Comparison of ENCODE assay signal across 9 mouse cellular contexts in the genomic region with DNA sequence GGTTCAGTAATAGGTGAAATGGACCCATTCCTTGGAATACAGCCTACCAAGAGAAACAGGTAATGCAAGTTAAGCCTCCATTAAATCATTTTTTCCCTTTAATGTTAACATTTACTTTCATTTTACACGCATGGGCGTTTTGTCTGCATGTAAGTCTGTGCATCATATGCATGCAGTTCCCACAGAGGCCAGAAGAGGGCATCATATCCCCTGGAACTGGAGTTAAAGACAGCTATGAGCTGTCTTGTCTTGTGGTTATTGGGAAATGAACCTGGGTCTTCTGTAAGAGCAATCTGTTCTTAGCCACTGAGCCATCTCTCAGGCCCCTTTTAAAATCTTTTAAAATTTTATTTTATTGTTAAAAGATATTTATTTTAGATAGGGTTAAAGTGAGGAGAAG. TPM values are rescaled to one million over a fixed set of nuclear protein-coding genes. Genes with fewer than 3 reads are reported as not detected.
DNase-seq lines count a peak whose midpoint lies in the region; ATAC-seq and TF ChIP-seq lines count a peak whose summit lies in the region.
"Had no signal": no experiment of that assay in that cellular context is flagged by ENCODE, and none has a peak within 500 bp of the region (broad histone marks: within the 10 kb centered on the region; RNA-seq: fewer than 3 reads in every experiment).

No protein-coding gene starts in this region.

- intact Hi-C loops in left cerebral cortex, adult 2 months (cut with DNase I): no loop called here

- H3K36me3 ChIP-seq in forebrain, embryonic 14.5 days (ENCODE audit: control insufficient read depth, insufficient read depth, low read length): peaks cover 22% of the 10 kb centered on the region

- no peaks in the 10 kb centered on the region for H3K27me3 ChIP-seq in forebrain, embryonic 14.5 days (replicated peaks; ENCODE audit: control insufficient read depth, insufficient read depth, low read length)

- peak; percentile 56 for TF ChIP-seq CTCF in left cerebral cortex, adult 2 months (IDR thresholded peaks at IDR 0.05)

- H3K9me3 ChIP-seq in forebrain, embryonic 14.5 days (replicated peaks; ENCODE audit: control insufficient read depth, low read length): no peaks in the 10 kb centered on the region

- DNase-seq in adrenal gland, postnatal 10 days: peak; percentile 48
- no peak for DNase-seq in adrenal gland, adult 8-10 months
- no peak for DNase-seq in left cerebral cortex, adult 2 months (ENCODE audit: extremely low spot score in 1 of 2, low spot score in 2 of 2)
- DNase-seq in left cerebral cortex, adult 11 months (ENCODE audit: low spot score): no peak
- DNase-seq in B cell, adult 2 months: peak; percentile 40 to 45
- DNase-seq in c-Kit-positive CD71-positive TER-119-negative erythroid progenitor cells, embryonic 14.5 days (ENCODE audit: low read depth): peak; percentile 27
- DNase-seq in forebrain, embryonic 14.5 days (ENCODE audit: low spot score): no peak

- no peak overlapping the region for H3K4me3 ChIP-seq in left cerebral cortex, adult 2 months
- H3K4me3 ChIP-seq in forebrain, embryonic 14.5 days (ENCODE audit: low read depth, low read length): no peak overlapping the region

- no peak overlapping the region for H3K27ac ChIP-seq in left cerebral cortex, adult 2 months
- H3K27ac ChIP-seq in forebrain, embryonic 14.5 days (ENCODE audit: low read depth, low read length): no peak overlapping the region

- whole genome bisulfite sequencing in forebrain, embryonic 14.5 days: 94% methylated on average over 2 of the region's 2 CpGs

- no peaks in the 10 kb centered on the region for H3K4me1 ChIP-seq in forebrain, embryonic 14.5 days (ENCODE audit: control insufficient read depth, insufficient read depth, low read length)

- H3K9ac ChIP-seq in forebrain, embryonic 14.5 days (ENCODE audit: low read length): no peak overlapping the region

- no peak for ATAC-seq in activated CD4-positive, CD25-positive, alpha-beta regulatory T cell, adult 4 months
- ATAC-seq in forebrain, embryonic 14.5 days: no peak
- ATAC-seq: hindbrain, embryonic 16.5 days had no signal

- H3K4me2 ChIP-seq in forebrain, embryonic 14.5 days (ENCODE audit: low read length): no peak overlapping the region

RNA-seq across cellular contexts. Expression of gene Ippk, which starts 29.7 kb away (rescaled TPM):
- total RNA-seq in adrenal gland, postnatal 10 days (2021): 10 to 100 TPM; 13.1 to 23.5 TPM
- total RNA-seq in adrenal gland, adult 8-10 months (2022): 10 to 100 TPM; 38.1 to 43.5 (median 39.4) TPM
- total RNA-seq in left cerebral cortex, adult 2 months (2021): 10 to 100 TPM; 17.7 to 18.0 TPM
- 1 to 10 TPM; 2.7 to 4.6 TPM for polyA plus RNA-seq in activated CD4-positive, CD25-positive, alpha-beta regulatory T cell, adult 4 months (2017; shearing (Covaris generic))
- 12.6 and 16.5 TPM in 2 replicates for polyA plus RNA-seq in forebrain, embryonic 14.5 days (2014; fragmentation: Nextera tagmentation; extraction: Ambion mirVana)

RNA-seq across cellular contexts. Expression of gene Bicd2, which starts 50.0 kb away (rescaled TPM):
- total RNA-seq in adrenal gland, postnatal 10 days (2021): 10 to 100 TPM; 31.0 to 31.6 TPM
- total RNA-seq in adrenal gland, adult 8-10 months (2022): 10 to 100 TPM; 37.2 to 48.4 (median 40.9) TPM
- total RNA-seq in left cerebral cortex, adult 2 months (2021): 10 to 100 TPM; 53.9 to 54.6 TPM
- 1 to 10 TPM; 5.8 to 6.2 TPM for polyA plus RNA-seq in activated CD4-positive, CD25-positive, alpha-beta regulatory T cell, adult 4 months (2017; shearing (Covaris generic))
- polyA plus RNA-seq in forebrain, embryonic 14.5 days (2014; fragmentation: Nextera tagmentation; extraction: Ambion mirVana): 19.2 and 25.2 TPM in 2 replicates

Comparison
In these comparisons a context has a peak if more than half of its experiments do, and no peak if none do; other contexts are left out.
1. DNase-seq: peak in adrenal gland, postnatal 10 days (single experiment), B cell, adult 2 months (2 of 2) and c-Kit-positive CD71-positive TER-119-negative erythroid progenitor cells, embryonic 14.5 days (single experiment); none in adrenal gland, adult 8-10 months (single experiment), left cerebral cortex, adult 2 months (0 of 2), left cerebral cortex, adult 11 months (single experiment) and forebrain, embryonic 14.5 days (single experiment).